Mouse (Mus musculus) embryonic fibroblast, embryonic 13.5 days (primary cell): Measurements from ENCODE around the gene Phldb1.

Experiments used
- CTCF ChIP-seq: IDR thresholded peaks from 2 replicates; pipeline ENCODE4 v1.5.1; 2011; ENCODE audit warnings: mild to moderate bottlenecking, control low read depth, low read length, moderate library complexity, borderline replicate concordance; ENCODE audit not compliant: insufficient read depth
- POLR2A ChIP-seq: IDR thresholded peaks from 2 replicates; pipeline ENCODE4 v1.6.1; 2011; ENCODE audit warnings: low read depth, mild to moderate bottlenecking, control low read depth, low read length, moderate library complexity

DNA sequence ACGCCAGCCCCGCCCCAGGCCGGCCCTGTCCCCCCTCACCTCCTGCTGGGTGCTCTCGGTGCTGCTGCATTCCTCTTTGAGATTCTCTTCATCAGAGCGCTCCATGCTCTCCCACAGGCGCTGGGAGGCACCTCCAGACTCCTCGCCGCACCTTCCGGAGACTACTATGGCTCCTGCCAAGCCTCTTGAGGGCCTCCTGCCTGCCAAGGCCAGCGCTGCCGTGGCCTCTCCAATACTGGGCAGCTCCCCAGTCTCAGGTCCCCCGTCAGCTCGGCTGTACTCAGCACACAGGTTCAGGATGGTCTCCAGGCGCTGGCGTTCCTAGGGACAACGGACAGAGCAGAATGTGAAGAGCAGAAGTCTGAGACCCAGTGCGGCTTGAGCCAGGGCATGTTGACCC lies 23.4 kb downstream of the Phldb1 start:
- no peak for TF ChIP-seq POLR2A
- TF ChIP-seq CTCF, result no peak
